Comparison of ENCODE assay signal across 8 mouse cellular contexts in genomic region chr9:75683426-75684191, GRCm38 (mm10). TPM values are rescaled to one million over a fixed set of nuclear protein-coding genes. Genes with fewer than 3 reads are reported as not detected.
A peak's percentile ranks its signal among the peaks of the same experiment; 100 is the strongest.
DNase-seq lines count a peak whose midpoint lies in the region; ATAC-seq and TF ChIP-seq lines count a peak whose summit lies in the region.

Gene Scg3, minus strand, starts transcription at chr9:75684056.

- no peak within 1 kb of the TSS for H3K9ac ChIP-seq in ES-Bruce4 (ENCODE audit: low read depth, poor library complexity, severe bottlenecking)
- peak within 1 kb of the TSS; percentile 95 for H3K9ac ChIP-seq in forebrain, postnatal 0 days

- no peak within 1 kb of the TSS for H3K27ac ChIP-seq in ES-Bruce4 (ENCODE audit: insufficient read depth, low read length)
- H3K27ac ChIP-seq in forebrain, postnatal 0 days (ENCODE audit: low read depth, low read length) = peak within 1 kb of the TSS; percentile 91

- 0 out of 2 replicates have a peak, but pooled peaks have one; percentile 57 for TF ChIP-seq EP300 in ES-Bruce4 (IDR thresholded peaks at IDR 0.05; ENCODE audit: insufficient read depth, low read depth, low read length)

- H3K4me2 ChIP-seq in forebrain, postnatal 0 days (ENCODE audit: low read depth) = peak within 1 kb of the TSS; percentile 50

- TF ChIP-seq POLR2A in ES-Bruce4 (IDR thresholded peaks at IDR 0.05; ENCODE audit: insufficient read depth, low read length) = no peak

- peak; percentile 95 for DNase-seq in cerebellum, adult 11-12 months
- peak; percentile 97 for DNase-seq in forebrain, postnatal 0 days
- DNase-seq in heart, postnatal 36 days = peak; percentile 49 to 60
- DNase-seq in layer of hippocampus, adult 18-20 months (ENCODE audit: low spot score in 2 of 2) = peak; percentile 93 to 96
- DNase-seq in lung, adult 18-20 months = peak; percentile 41 to 54
- DNase-seq in ovary, adult 18-20 months (ENCODE audit: low spot score) = peak; percentile 15
- peak; percentile 50 to 58 for DNase-seq in thymus, postnatal 36 days

- intact Hi-C loops in heart, postnatal 36 days (cut with DNase I) = no loop called here

- H3K36me3 ChIP-seq in ES-Bruce4 (ENCODE audit: control insufficient read depth, insufficient read depth, low read length, poor library complexity, severe bottlenecking) = no peaks in the 10 kb centered on the region
- H3K36me3 ChIP-seq in forebrain, postnatal 0 days (ENCODE audit: insufficient read depth) = peaks cover 12% of the 10 kb centered on the region

- ATAC-seq in forebrain, postnatal 0 days = peak; percentile 100

- no peaks in the 10 kb centered on the region for H3K4me1 ChIP-seq in ES-Bruce4 (ENCODE audit: control insufficient read depth, insufficient read depth, low read length)
- peaks cover 12% of the 10 kb centered on the region; the same call in 1 of the 2 replicates for H3K4me1 ChIP-seq in forebrain, postnatal 0 days (ENCODE audit: insufficient read depth)

- 3% methylated on average over 42 of the region's 42 CpGs for WGBS in forebrain, postnatal 0 days

- no peaks in the 10 kb centered on the region for H3K27me3 ChIP-seq in ES-Bruce4 (ENCODE audit: control insufficient read depth, insufficient read depth, low read length, poor library complexity, severe bottlenecking)
- no peaks in the 10 kb centered on the region for H3K27me3 ChIP-seq in forebrain, postnatal 0 days (ENCODE audit: insufficient read depth, low read length)

- peak within 1 kb of the TSS; percentile 47 for H3K4me3 ChIP-seq in ES-Bruce4 (ENCODE audit: low read depth, low read length)
- peak within 1 kb of the TSS; percentile 83 for H3K4me3 ChIP-seq in forebrain, postnatal 0 days (ENCODE audit: low read depth, low read length)

- H3K9me3 ChIP-seq in ES-Bruce4 (replicated peaks; ENCODE audit: control insufficient read depth, insufficient read depth, low read length, poor library complexity, severe bottlenecking) = no peaks in the 10 kb centered on the region
- H3K9me3 ChIP-seq in forebrain, postnatal 0 days (ENCODE audit: low read length) = no peaks in the 10 kb centered on the region

- TF ChIP-seq CTCF in ES-Bruce4 (IDR thresholded peaks at IDR 0.05; ENCODE audit: low read depth, low read length) = no peak
- no peak; the same call in 1 of the 2 replicates for TF ChIP-seq CTCF in forebrain, postnatal 0 days (IDR thresholded peaks at IDR 0.05; ENCODE audit: low read depth)

RNA-seq across cellular contexts. Expression of gene Scg3, which starts in this region (rescaled TPM):
- polyA plus RNA-seq in ES-Bruce4 (2011; ENCODE audit: insufficient read depth, insufficient read length, low read depth, missing spikeins) = not detected in 2 replicates
- 145 and 172 TPM in 2 replicates for total RNA-seq in forebrain, postnatal 0 days (2014; rRNA removed)
- 116 and 137 TPM in 2 replicates for polyA plus RNA-seq in forebrain, postnatal 0 days (2015; fragmentation: Nextera tagmentation; extraction: Ambion mirVana)
- total RNA-seq in heart, postnatal 36 days (2021) = under 1 TPM in 1 of 2 experiments, not detected in 1; 0.64 TPM
- total RNA-seq in layer of hippocampus, adult 18-20 months (2021) = 100 to 1,000 TPM; 259 to 270 TPM

Comparison
In these comparisons a context has a peak if more than half of its experiments do, and no peak if none do; other contexts are left out.
1. RNA of gene Scg3 (total RNA-seq): 259 to 270 TPM in layer of hippocampus, adult 18-20 months and 145 to 172 TPM in forebrain, postnatal 0 days; 0.64 TPM in heart, postnatal 36 days; every median in the first group is over 10 times any median in the second.
2. RNA of gene Scg3 (polyA plus RNA-seq): 116 to 137 TPM in forebrain, postnatal 0 days; not detected in ES-Bruce4; every median in the first group is over 10 times any median in the second.
3. Peak in DNase-seq in heart, postnatal 36 days; RNA of the gene not detected or under 1 TPM.
4. DNase-seq: peak in every context shown above with its lines; median percentile 97 in forebrain, postnatal 0 days; 95 in cerebellum, adult 11-12 months; 94 in layer of hippocampus, adult 18-20 months; 54 in heart, postnatal 36 days; 54 in thymus, postnatal 36 days; 48 in lung, adult 18-20 months; 15 in ovary, adult 18-20 months.